Mouse (Mus musculus) limb, embryonic 10.5 days (tissue): ENCODE results near the gene Spryd4. TPM values are rescaled to one million over a fixed set of nuclear protein-coding genes. Genes with fewer than 3 reads are reported as not detected.
"Not testable (repeated sequence)": the region's sequence is repeated elsewhere in the genome, so short reads cannot be mapped to it uniquely, and the experiment has no call there.

ENCODE experiments used
- DNase-seq: peaks from one replicate; pipeline ENCODE4 v3.0.0-alpha.2; 2017; ENCODE audit warnings: low spot score
- H3K27ac ChIP-seq: fragments of 300-500 bp; sonication (generic); 2 replicates; pipeline ENCODE4 v1.5.1; 2016; ENCODE audit warnings: mild to moderate bottlenecking
- H3K27me3 ChIP-seq: fragments of 300-500 bp; sonication (generic); 2 replicates; pipeline ENCODE4 v1.6.1; 2016; ENCODE audit warnings: low read depth, mild to moderate bottlenecking; ENCODE audit not compliant: poor library complexity, severe bottlenecking
- H3K36me3 ChIP-seq: fragments of 300-500 bp; sonication (generic); 2 replicates; pipeline ENCODE4 v1.6.1; 2016; ENCODE audit warnings: mild to moderate bottlenecking, moderate library complexity
- H3K4me1 ChIP-seq: fragments of 300-500 bp; sonication (generic); 2 replicates; pipeline ENCODE4 v1.6.1; 2016
- H3K4me3 ChIP-seq: fragments of 300-500 bp; sonication (generic); 2 replicates; pipeline ENCODE4 v1.5.1; 2016; ENCODE audit warnings: mild to moderate bottlenecking, moderate library complexity
- H3K9me3 ChIP-seq: fragments of 300-500 bp; sonication (generic); replicated peaks from 2 replicates; pipeline ENCODE4 v1.6.1; 2016; ENCODE audit warnings: mild to moderate bottlenecking
- WGBS: fragments of 180-500 bp; shearing (Covaris S2); methylation state at CpG from one replicate; pipeline ENCODE4 v1.1.7; 2016; 5-methylcytosine and 5-hydroxymethylcytosine counted together
- polyA plus RNA-seq: library from polyadenylated mRNA; unstranded; fragments of >200 nt; fragmentation: Nextera tagmentation; extraction: Ambion mirVana; gene quantifications from 2 replicates; pipeline ENCODE4 v1.2.1, GENCODE M21; 2016

Spryd4 gene
- 33.3 and 34.4 TPM in 2 replicates for polyA plus RNA-seq

GRCm38 (mm10) chr10:128211390-128212108, at the start of gene Spryd4:
Gene Spryd4 (minus strand): TSS chr10:128211807.
- Histone ChIP-seq H3K4me3 (peak within 1 kb of the TSS; percentile 68), H3K36me3 (peaks cover 22% of the 10 kb centered on the region), H3K9me3 (no peaks in the 10 kb centered on the region), H3K27me3 (peaks cover 22% of the 10 kb centered on the region), H3K4me1 (peaks cover 18% of the 10 kb centered on the region), H3K27ac (peak within 1 kb of the TSS; percentile 81)
- peak; percentile 93 for DNase-seq
- under 1% methylated on average over 30 of the region's 30 CpGs for WGBS

DNA sequence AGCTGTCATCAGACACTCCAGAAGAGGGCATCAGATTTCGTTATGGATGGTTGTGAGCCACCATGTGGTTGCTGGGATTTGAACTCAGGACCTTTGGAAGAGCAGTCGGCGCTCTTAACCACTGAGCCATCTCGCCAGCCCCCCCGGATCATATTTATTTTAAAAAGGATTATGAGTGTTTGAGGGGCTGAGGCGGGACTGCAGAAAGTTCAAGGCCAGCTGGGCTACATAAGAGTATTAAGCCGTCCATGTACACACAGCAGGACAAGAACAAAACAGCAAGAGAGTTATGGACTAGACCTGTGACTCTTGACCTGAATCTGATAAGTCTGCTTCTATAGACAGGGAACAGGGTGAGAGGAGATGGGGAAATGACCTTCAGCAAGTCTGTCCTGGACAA, 48.8 kb upstream of the Spryd4 start:
- H3K4me3 ChIP-seq, H3K27ac ChIP-seq, H3K27me3 ChIP-seq, DNase-seq, H3K36me3 ChIP-seq, H3K4me1 ChIP-seq, H3K9me3 ChIP-seq: not testable (repeated sequence)
- WGBS, result 91% methylated on average over 7 of the region's 7 CpGs

DNA sequence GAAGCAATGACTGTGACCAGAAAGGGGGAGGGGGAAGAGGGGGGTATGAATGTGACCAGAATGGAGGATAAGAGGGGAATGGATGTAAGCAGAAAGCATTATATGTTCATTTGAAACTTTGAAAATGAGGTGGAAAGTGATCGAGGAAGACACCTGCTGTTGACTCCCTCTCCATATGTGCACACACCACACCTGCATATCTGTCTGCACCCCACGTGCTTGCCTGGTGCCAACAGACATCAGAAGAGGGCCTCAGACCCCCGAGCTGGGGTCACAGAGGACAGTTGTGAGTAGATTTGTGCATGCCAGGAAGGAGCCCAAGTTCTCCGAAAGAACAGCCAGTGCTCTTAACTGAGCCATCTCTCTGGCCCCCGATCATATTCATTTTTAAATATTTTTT, 48.3 kb upstream of the Spryd4 start:
- WGBS, result 89% methylated on average over 5 of the region's 5 CpGs
- H3K9me3 ChIP-seq, result no peaks in the 10 kb centered on the region

DNA sequence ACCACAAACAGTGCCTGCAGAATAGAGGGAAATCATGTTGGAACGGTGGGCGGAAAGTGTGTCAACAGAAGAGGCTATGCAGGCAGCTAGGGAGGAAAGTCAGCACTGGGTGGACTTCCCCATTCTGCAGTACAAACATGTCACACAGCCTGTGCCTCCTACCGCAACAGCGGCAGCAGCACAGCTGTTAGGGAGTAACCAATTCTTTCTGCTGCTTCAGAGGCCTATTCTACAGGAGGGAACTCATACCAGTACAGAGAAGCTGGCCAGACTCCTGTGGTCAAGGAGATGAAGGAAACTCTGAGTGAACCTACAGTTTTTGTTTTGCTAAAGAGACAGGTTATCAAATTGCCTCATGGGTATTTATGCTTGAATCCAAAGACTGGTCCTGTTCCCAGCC, 47.3 kb upstream of the Spryd4 start:
- no peak overlapping the region for H3K4me3 ChIP-seq
- 91% methylated on average over 4 of the region's 4 CpGs for WGBS
- no peak overlapping the region for H3K27ac ChIP-seq
- H3K27me3 ChIP-seq, result no peaks in the 10 kb centered on the region
- no peaks in the 10 kb centered on the region for H3K4me1 ChIP-seq
- no peak for DNase-seq
- H3K36me3 ChIP-seq, result peaks cover 11% of the 10 kb centered on the region
- no peaks in the 10 kb centered on the region for H3K9me3 ChIP-seq

More for the DNA sequence above, 48.3 kb upstream of the Spryd4 start:
- DNase-seq, result no peak
- Histone ChIP-seq H3K4me1 (no peaks in the 10 kb centered on the region), H3K36me3 (peaks cover 2% of the 10 kb centered on the region; the same call in 1 of the 2 replicates), H3K27ac (no peak overlapping the region), H3K4me3 (no peak overlapping the region), H3K27me3 (no peaks in the 10 kb centered on the region)

DNA sequence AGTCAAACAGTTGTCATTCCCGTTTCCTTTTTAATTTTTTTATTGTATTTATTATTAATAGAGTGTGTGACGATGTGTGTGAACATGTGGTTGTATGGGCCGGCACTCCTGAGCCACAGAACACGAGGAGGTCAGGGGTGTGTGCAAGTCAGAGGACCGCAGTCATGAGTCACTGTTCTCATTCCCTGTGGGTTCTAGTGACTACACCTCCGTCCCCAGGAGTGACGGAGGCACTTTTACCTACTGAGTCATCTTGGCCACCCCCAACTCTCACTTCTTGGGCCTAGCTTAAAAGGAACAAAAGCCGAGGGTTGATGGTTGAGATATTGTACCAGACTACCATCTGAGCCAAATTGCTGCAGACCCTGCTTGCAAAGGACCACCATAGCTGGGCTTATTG, 44.7 kb upstream of the Spryd4 start:
- H3K4me3 ChIP-seq, result no peak overlapping the region
- DNase-seq, result no peak
- H3K4me1 ChIP-seq, result no peaks in the 10 kb centered on the region
- H3K9me3 ChIP-seq, result no peaks in the 10 kb centered on the region
- no peaks in the 10 kb centered on the region for H3K27me3 ChIP-seq
- peaks cover 33% of the 10 kb centered on the region for H3K36me3 ChIP-seq
- H3K27ac ChIP-seq, result no peak overlapping the region
- WGBS, result 81% methylated on average over 8 of the region's 8 CpGs

GRCm38 (mm10) chr10:128255925-128256324, 44.3 kb upstream of the Spryd4 start:
- no peak for DNase-seq
- Histone ChIP-seq H3K36me3 (peaks cover 37% of the 10 kb centered on the region), H3K27me3 (no peaks in the 10 kb centered on the region), H3K4me3 (no peak overlapping the region), H3K9me3 (no peaks in the 10 kb centered on the region), H3K27ac (no peak overlapping the region), H3K4me1 (no peaks in the 10 kb centered on the region)
- WGBS, result 87% methylated on average over 8 of the region's 8 CpGs

DNA sequence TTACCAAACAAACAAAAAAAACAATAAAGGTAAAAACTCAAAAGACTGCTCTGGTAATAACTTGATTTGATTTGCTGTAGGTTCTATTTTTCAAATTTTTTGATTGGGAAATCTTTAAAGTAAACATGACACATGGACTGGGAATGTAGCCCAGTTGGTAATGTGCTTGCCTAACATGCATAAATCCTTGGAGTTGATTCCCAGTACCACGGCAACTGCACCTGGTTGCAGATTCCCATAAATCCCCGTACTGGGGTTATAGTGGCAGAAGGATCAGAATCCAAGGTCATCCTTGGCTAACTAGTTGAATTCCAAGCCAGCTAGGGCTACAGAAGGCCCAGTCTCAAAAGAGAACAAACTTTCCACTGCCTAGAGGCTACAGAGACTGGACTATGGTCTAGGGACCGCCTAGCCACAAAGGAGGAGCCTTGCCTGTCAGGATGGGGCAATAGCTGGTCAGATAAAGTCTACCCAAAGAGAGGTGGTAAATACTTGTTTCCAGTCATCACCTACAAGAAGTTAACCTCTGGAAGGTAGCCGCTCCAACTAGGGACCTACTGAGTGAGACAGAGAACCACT, 42.2 kb upstream of the Spryd4 start, which contains the start of gene Apon:
Gene Apon (plus strand): TSS at position 420 of the 579 bp plus-strand sequence.
- H3K36me3 ChIP-seq, result peaks cover 59% of the 10 kb centered on the region
- no peak for DNase-seq
- 96% methylated on average over 4 of the region's 4 CpGs for WGBS
- no peaks in the 10 kb centered on the region for H3K9me3 ChIP-seq
- H3K4me1 ChIP-seq, result no peaks in the 10 kb centered on the region
- no peak within 1 kb of the TSS for H3K27ac ChIP-seq
- no peaks in the 10 kb centered on the region for H3K27me3 ChIP-seq
- no peak within 1 kb of the TSS for H3K4me3 ChIP-seq

DNA sequence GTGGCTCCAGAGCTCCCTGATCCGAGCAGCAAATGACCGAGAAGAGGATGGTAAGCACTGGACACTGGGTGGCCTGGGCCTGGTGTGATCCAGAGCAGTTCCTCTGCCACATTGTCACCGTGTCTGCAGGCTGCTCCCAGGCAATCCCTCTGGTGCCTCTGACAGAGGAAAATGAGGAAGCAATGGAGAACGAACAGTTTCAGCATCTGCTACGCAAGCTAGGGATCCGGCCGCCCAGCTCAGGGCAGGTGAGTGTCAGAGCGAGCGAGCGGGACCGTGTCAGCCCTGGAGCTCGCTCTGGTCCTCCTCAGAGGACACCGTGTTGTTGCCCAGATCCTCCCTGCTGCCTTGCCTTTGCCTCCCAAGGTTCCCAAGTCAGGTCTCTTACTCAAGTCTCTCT, 39.0 kb upstream of the Spryd4 start:
- no peaks in the 10 kb centered on the region for H3K4me1 ChIP-seq
- H3K27me3 ChIP-seq, result no peaks in the 10 kb centered on the region
- 94% methylated on average over 13 of the region's 13 CpGs for WGBS
- H3K27ac ChIP-seq, result no peak overlapping the region
- H3K36me3 ChIP-seq, result peaks cover 91% of the 10 kb centered on the region
- no peak overlapping the region for H3K4me3 ChIP-seq
- DNase-seq, result no peak
- H3K9me3 ChIP-seq, result no peaks in the 10 kb centered on the region

DNA sequence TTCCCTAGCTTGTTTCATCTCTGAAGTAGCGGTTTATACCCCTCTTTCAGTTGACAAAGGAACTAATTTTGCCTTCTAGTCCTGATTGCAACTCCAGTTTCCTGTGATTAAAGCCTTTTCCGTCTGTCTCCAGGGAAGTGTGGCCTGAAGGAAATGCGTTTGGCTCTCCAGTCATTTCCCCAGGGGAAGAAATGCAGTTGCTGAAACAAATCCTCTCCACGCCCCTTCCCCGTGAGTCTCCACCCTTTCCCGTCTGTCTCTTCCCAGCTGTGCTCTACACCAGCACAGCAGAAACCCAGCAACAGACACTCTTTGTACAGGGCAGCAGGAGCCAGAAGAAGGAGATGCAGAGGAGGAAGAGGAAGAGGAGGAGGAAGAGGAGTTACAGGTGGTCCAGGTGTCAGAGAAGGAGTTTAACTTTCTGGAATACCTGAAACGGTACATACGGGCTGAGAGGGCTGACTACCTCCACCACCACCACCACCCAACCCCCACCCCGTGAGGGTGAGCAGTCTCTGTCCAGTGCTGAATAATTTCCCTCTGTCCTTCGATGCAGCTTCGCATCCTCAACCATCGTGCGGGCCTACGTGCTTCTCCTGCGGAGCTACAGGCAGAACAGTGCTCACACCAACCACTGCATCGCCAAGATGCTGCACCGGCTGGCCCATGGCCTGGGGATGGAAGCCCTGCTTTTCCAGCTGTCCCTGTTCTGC, 35.6 kb upstream of the Spryd4 start:
- no peaks in the 10 kb centered on the region for H3K27me3 ChIP-seq
- no peak for DNase-seq
- peaks cover 100% of the 10 kb centered on the region for H3K36me3 ChIP-seq
- WGBS, result 88% methylated on average over 17 of the region's 17 CpGs
- H3K27ac ChIP-seq, result no peak overlapping the region
- no peaks in the 10 kb centered on the region for H3K4me1 ChIP-seq
- no peak overlapping the region for H3K4me3 ChIP-seq
- H3K9me3 ChIP-seq, result no peaks in the 10 kb centered on the region

- DNase-seq, result no peak
- H3K4me3 ChIP-seq, result no peak overlapping the region
- H3K9me3 ChIP-seq, result no peaks in the 10 kb centered on the region
- no peaks in the 10 kb centered on the region for H3K27me3 ChIP-seq
- H3K36me3 ChIP-seq, result peaks cover 100% of the 10 kb centered on the region
- H3K27ac ChIP-seq, result no peak overlapping the region
- H3K4me1 ChIP-seq, result no peaks in the 10 kb centered on the region
- 97% methylated on average over 15 of the region's 15 CpGs for WGBS
Measured at GRCm38 (mm10) chr10:128244121-128244520, 32.5 kb upstream of the Spryd4 start.

DNA sequence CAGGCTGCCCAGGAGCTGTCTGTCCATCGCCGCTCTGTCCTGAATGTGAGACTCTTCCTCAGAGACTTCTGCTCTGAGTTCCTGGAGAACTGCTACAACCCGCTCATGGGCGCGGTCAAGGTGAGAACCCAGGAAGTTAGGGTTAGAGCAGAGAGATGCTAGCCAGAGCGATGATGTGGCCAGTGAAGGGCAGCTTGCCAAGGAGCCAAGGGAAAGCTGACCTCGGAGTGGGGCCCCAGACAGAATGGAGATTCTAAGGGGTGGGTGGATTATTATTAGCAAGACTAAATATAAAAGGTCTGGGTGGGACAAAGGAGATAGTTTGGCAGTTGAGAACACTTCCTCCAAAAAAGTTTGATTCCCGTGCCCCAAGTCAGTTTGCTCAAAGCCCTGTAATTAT, 31.6 kb upstream of the Spryd4 start:
- no peak for DNase-seq
- Histone ChIP-seq H3K9me3 (no peaks in the 10 kb centered on the region), H3K27me3 (no peaks in the 10 kb centered on the region), H3K27ac (no peak overlapping the region), H3K4me3 (no peak overlapping the region), H3K4me1 (peaks cover under 1% of the 10 kb centered on the region; the same call in 1 of the 2 replicates), H3K36me3 (peaks cover 98% of the 10 kb centered on the region)
- 96% methylated on average over 8 of the region's 8 CpGs for WGBS

GRCm38 (mm10) chr10:128240131-128240530, 28.5 kb upstream of the Spryd4 start:
- DNase-seq, result no peak
- no peaks in the 10 kb centered on the region for H3K27me3 ChIP-seq
- H3K27ac ChIP-seq, result no peak overlapping the region
- peaks cover 21% of the 10 kb centered on the region for H3K4me1 ChIP-seq
- no peak overlapping the region for H3K4me3 ChIP-seq
- H3K9me3 ChIP-seq, result no peaks in the 10 kb centered on the region
- 93% methylated on average over 18 of the region's 18 CpGs for WGBS
- peaks cover 85% of the 10 kb centered on the region for H3K36me3 ChIP-seq

DNA sequence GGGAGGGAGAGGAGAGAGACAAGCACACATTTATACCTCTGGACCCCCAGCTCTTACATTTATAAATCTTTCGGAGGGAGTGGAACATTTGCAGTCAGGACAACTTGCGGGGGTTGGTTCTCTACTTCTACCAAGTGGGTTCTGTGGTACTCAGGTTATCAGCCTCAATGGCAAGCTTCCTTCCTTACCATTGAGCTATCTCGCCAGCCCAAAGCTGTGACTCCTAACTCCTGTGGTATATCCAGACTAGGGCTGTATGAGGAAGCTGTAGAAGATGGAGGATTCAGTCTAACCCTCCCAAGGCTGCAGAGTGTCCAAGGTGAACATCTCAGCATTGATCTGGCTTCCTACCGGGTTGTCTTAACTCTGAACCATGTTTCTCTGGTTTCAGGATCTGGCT, 27.5 kb upstream of the Spryd4 start:
- Histone ChIP-seq H3K4me3 (no peak overlapping the region), H3K4me1 (peaks cover 24% of the 10 kb centered on the region), H3K27ac (no peak overlapping the region), H3K36me3 (peaks cover 81% of the 10 kb centered on the region), H3K27me3 (no peaks in the 10 kb centered on the region), H3K9me3 (no peaks in the 10 kb centered on the region)
- WGBS, result 88% methylated on average over 4 of the region's 4 CpGs
- no peak for DNase-seq
